ENCODE assay signal across 10 mouse cellular contexts in genomic region chr4:43669428-43669794, GRCm38 (mm10). TPM values are rescaled to one million over a fixed set of nuclear protein-coding genes. Genes with fewer than 3 reads are reported as not detected.
A peak's percentile ranks its signal among the peaks of the same experiment; 100 is the strongest.
DNase-seq lines count a peak whose midpoint lies in the region; ATAC-seq and TF ChIP-seq lines count a peak whose summit lies in the region.
"Had no signal": no experiment of that assay in that cellular context is flagged by ENCODE, and none has a peak within 500 bp of the region (broad histone marks: within the 10 kb centered on the region; RNA-seq: fewer than 3 reads in every experiment).

No protein-coding gene starts in this region.

- ATAC-seq in kidney, embryonic 15.5 days (replicated peaks; ENCODE audit: low FRiP score) = peak; percentile 89

- peak overlapping the region; percentile 78 for H3K9ac ChIP-seq in kidney, embryonic 15.5 days

- peaks cover 4% of the 10 kb centered on the region; the same call in 1 of the 2 replicates for H3K4me1 ChIP-seq in spleen, adult 2 months (ENCODE audit: control insufficient read depth, insufficient read depth, insufficient read length)
- H3K4me1 ChIP-seq in cortical plate, adult 2 months (ENCODE audit: control insufficient read depth, insufficient read depth, low read length) = peaks cover 6% of the 10 kb centered on the region
- peaks cover 21% of the 10 kb centered on the region for H3K4me1 ChIP-seq in kidney, embryonic 15.5 days

- H3K9me3 ChIP-seq in kidney, embryonic 15.5 days (replicated peaks) = no peaks in the 10 kb centered on the region

- intact Hi-C loops in gastrocnemius, postnatal 14 days (cut with DNase I; ENCODE audit: low total_unique reads) = loop anchor here (5.0 kb wide), 1 partner anchor 37 kb away; the partner anchor contains the start of gene Npr2

- TF ChIP-seq POLR2A in spleen, adult 2 months (IDR thresholded peaks at IDR 0.05; ENCODE audit: low read depth, low read length) = no peak
- TF ChIP-seq POLR2A in cortical plate, adult 2 months (IDR thresholded peaks at IDR 0.05; ENCODE audit: extremely low read depth, insufficient read depth, low read length) = no peak

- H3K36me3 ChIP-seq in spleen, adult 2 months (ENCODE audit: control insufficient read depth, insufficient read depth, low read length) = no peaks in the 10 kb centered on the region
- H3K36me3 ChIP-seq in kidney, embryonic 15.5 days = 0 out of 2 replicates have a peak, but pooled peaks cover 4% of the 10 kb centered on the region

- H3K4me2 ChIP-seq in kidney, embryonic 15.5 days = peak overlapping the region; percentile 82

- H3K27ac ChIP-seq in spleen, adult 2 months (ENCODE audit: insufficient read depth, low read length) = no peak overlapping the region
- H3K27ac ChIP-seq in cortical plate, adult 2 months (ENCODE audit: insufficient read depth, low read length) = no peak overlapping the region
- peak overlapping the region; percentile 68 for H3K27ac ChIP-seq in kidney, embryonic 15.5 days

- H3K27me3 ChIP-seq in spleen, adult 2 months (ENCODE audit: control insufficient read depth, insufficient read depth, low read length) = no peaks in the 10 kb centered on the region
- H3K27me3 ChIP-seq in kidney, embryonic 15.5 days = peaks cover 25% of the 10 kb centered on the region

- TF ChIP-seq CTCF in spleen, adult 2 months (IDR thresholded peaks at IDR 0.05; ENCODE audit: extremely low read depth, insufficient read depth, insufficient read length, insufficient replicate concordance) = no peak
- no peak for TF ChIP-seq CTCF in cortical plate, adult 2 months (IDR thresholded peaks at IDR 0.05; ENCODE audit: extremely low read depth, insufficient read depth, low read length)

- H3K4me3 ChIP-seq in spleen, adult 2 months (ENCODE audit: extremely low read depth, insufficient read depth, insufficient read length) = peak overlapping the region; percentile 64
- peak overlapping the region; percentile 85 for H3K4me3 ChIP-seq in cortical plate, adult 2 months (ENCODE audit: insufficient read depth, low read length)
- peak overlapping the region; percentile 75 for H3K4me3 ChIP-seq in kidney, embryonic 15.5 days (replicated peaks)

- DNase-seq in spleen, adult 2 months (ENCODE audit: low read depth in 1 of 2, low spot score in 2 of 2) = no peak
- no peak for DNase-seq in spleen, adult 18-20 months
- DNase-seq in gastrocnemius, postnatal 14 days = peak; percentile 73
- peak; percentile 76 for DNase-seq in lung, postnatal 25 days (ENCODE audit: low spot score)
- DNase-seq in right cerebral cortex, postnatal 14 days = peak; percentile 48
- DNase-seq in B cell, adult 2 months = no peak

- 1% methylated on average over 25 of the region's 25 CpGs for WGBS in spleen, adult 2 months
- under 1% methylated on average over 22 of the region's 25 CpGs for WGBS in kidney, embryonic 15.5 days

RNA-seq across cellular contexts. Expression of gene Fam221b, which starts 0.5 kb away (rescaled TPM):
- not detected in 2 replicates for polyA plus RNA-seq in spleen, adult 2 months (2012; rRNA removed)
- 1.0 TPM in 2 replicates for polyA plus RNA-seq in cortical plate, adult 2 months (2012; rRNA removed)
- total RNA-seq in gastrocnemius, postnatal 14 days (2021) = under 1 TPM; 0.16 to 0.20 TPM
- polyA plus RNA-seq in kidney, embryonic 15.5 days (2015; fragmentation: Nextera tagmentation; extraction: Ambion mirVana) = 2.7 and 3.3 TPM in 2 replicates

RNA-seq across cellular contexts. Expression of gene Tmem8b, which starts 0.6 kb away (rescaled TPM):
- polyA plus RNA-seq in spleen, adult 2 months (2012; rRNA removed) = 3.8 and 4.5 TPM in 2 replicates
- 36.2 and 36.6 TPM in 2 replicates for polyA plus RNA-seq in cortical plate, adult 2 months (2012; rRNA removed)
- total RNA-seq in gastrocnemius, postnatal 14 days (2021) = 1 to 10 TPM; 8.2 to 9.7 TPM
- polyA plus RNA-seq in kidney, embryonic 15.5 days (2015; fragmentation: Nextera tagmentation; extraction: Ambion mirVana) = 2.7 and 3.6 TPM in 2 replicates

RNA-seq across cellular contexts. Expression of gene Hint2, which starts 13.1 kb away (rescaled TPM):
- polyA plus RNA-seq in spleen, adult 2 months (2012; rRNA removed) = 23.2 and 26.6 TPM in 2 replicates
- polyA plus RNA-seq in cortical plate, adult 2 months (2012; rRNA removed) = 81.7 and 84.5 TPM in 2 replicates
- 10 to 100 TPM; 48.5 to 53.8 TPM for total RNA-seq in gastrocnemius, postnatal 14 days (2021)
- 115 and 129 TPM in 2 replicates for polyA plus RNA-seq in kidney, embryonic 15.5 days (2015; fragmentation: Nextera tagmentation; extraction: Ambion mirVana)

RNA-seq across cellular contexts. Expression of gene Spag8, which starts 16.0 kb away (rescaled TPM):
- polyA plus RNA-seq in spleen, adult 2 months (2012; rRNA removed) = 0.55 and 0.57 TPM in 2 replicates
- 2.3 and 2.6 TPM in 2 replicates for polyA plus RNA-seq in cortical plate, adult 2 months (2012; rRNA removed)
- not detected for total RNA-seq in gastrocnemius, postnatal 14 days (2021)
- polyA plus RNA-seq in kidney, embryonic 15.5 days (2015; fragmentation: Nextera tagmentation; extraction: Ambion mirVana) = 1.4 and 1.7 TPM in 2 replicates

RNA-seq across cellular contexts. Expression of gene Olfr70, which starts 31.2 kb away (rescaled TPM):
- not detected in 2 replicates for polyA plus RNA-seq in spleen, adult 2 months (2012; rRNA removed)
- polyA plus RNA-seq in cortical plate, adult 2 months (2012; rRNA removed) = not detected in 2 replicates
- not detected for total RNA-seq in gastrocnemius, postnatal 14 days (2021)
- polyA plus RNA-seq in kidney, embryonic 15.5 days (2015; fragmentation: Nextera tagmentation; extraction: Ambion mirVana) = not detected in 2 replicates
- total RNA-seq: adrenal gland, adult 18-20 months; left cerebral cortex, adult 18-20 months had no signal

Comparison
In these comparisons a context has a peak if more than half of its experiments do, and no peak if none do; other contexts are left out.
1. DNase-seq: peak in gastrocnemius, postnatal 14 days (single experiment), lung, postnatal 25 days (single experiment) and right cerebral cortex, postnatal 14 days (single experiment); none in spleen, adult 2 months (0 of 2), spleen, adult 18-20 months (0 of 2) and B cell, adult 2 months (0 of 2).
2. Peak in every context shown above with its lines, with median percentiles within 50 percentile points of each other: H3K4me3 ChIP-seq.